8 mouse cellular contexts compared by ENCODE assay signal in genomic region chr1:53784721-53785418, GRCm38 (mm10). TPM values are rescaled to one million over a fixed set of nuclear protein-coding genes. Genes with fewer than 3 reads are reported as not detected.
DNase-seq lines count a peak whose midpoint lies in the region; ATAC-seq and TF ChIP-seq lines count a peak whose summit lies in the region.

Gene Stk17b (minus strand): TSS chr1:53785224.

- peak within 1 kb of the TSS; percentile 94 for H3K27ac ChIP-seq in heart, embryonic 13.5 days (replicated peaks)
- H3K27ac ChIP-seq in liver, embryonic 14.5 days = peak within 1 kb of the TSS; percentile 92
- H3K27ac ChIP-seq in neural tube, embryonic 11.5 days (ENCODE audit: low read depth, low read length) = 0 out of 2 replicates have a peak within 1 kb of the TSS, but pooled peaks have one; percentile 49
- H3K27ac ChIP-seq in stomach, postnatal 0 days (replicated peaks) = peak within 1 kb of the TSS; percentile 93

- no peaks in the 10 kb centered on the region for H3K27me3 ChIP-seq in heart, embryonic 13.5 days (replicated peaks)
- no peaks in the 10 kb centered on the region for H3K27me3 ChIP-seq in liver, embryonic 14.5 days (ENCODE audit: control insufficient read depth, insufficient read depth, low read length)
- no peaks in the 10 kb centered on the region for H3K27me3 ChIP-seq in neural tube, embryonic 11.5 days (ENCODE audit: control insufficient read depth, insufficient read depth, low read length)
- H3K27me3 ChIP-seq in stomach, postnatal 0 days (ENCODE audit: control insufficient read depth, insufficient read depth, low read length) = no peaks in the 10 kb centered on the region

- H3K4me1 ChIP-seq in heart, embryonic 13.5 days = peaks cover 5% of the 10 kb centered on the region
- peaks cover 2 to 3% of the 10 kb centered on the region in 2 experiments; a peak in 2 of 4 replicates for H3K4me1 ChIP-seq in liver, embryonic 14.5 days (replicated peaks; ENCODE audit: control insufficient read depth in 2 of 2, insufficient read depth in 2 of 2, low read length in 1 of 2)
- no peaks in the 10 kb centered on the region for H3K4me1 ChIP-seq in neural tube, embryonic 11.5 days (ENCODE audit: control insufficient read depth, insufficient read depth, low read length)
- no peaks in the 10 kb centered on the region for H3K4me1 ChIP-seq in stomach, postnatal 0 days (replicated peaks; ENCODE audit: control insufficient read depth, insufficient read depth)

- peak within 1 kb of the TSS; percentile 95 for H3K9ac ChIP-seq in heart, embryonic 13.5 days
- H3K9ac ChIP-seq in liver, embryonic 14.5 days (replicated peaks) = peak within 1 kb of the TSS; percentile 99
- peak within 1 kb of the TSS; percentile 78 for H3K9ac ChIP-seq in neural tube, embryonic 11.5 days (ENCODE audit: low read length)
- peak within 1 kb of the TSS; percentile 93 for H3K9ac ChIP-seq in stomach, postnatal 0 days (ENCODE audit: low read length)

- WGBS in heart, embryonic 13.5 days = under 1% methylated on average over 69 of the region's 81 CpGs
- WGBS in liver, embryonic 14.5 days (ENCODE audit: insufficient replicate concordance) = under 1% methylated on average over 67 of the region's 81 CpGs
- under 1% methylated on average over 81 of the region's 81 CpGs for whole genome bisulfite sequencing in neural tube, embryonic 11.5 days
- under 1% methylated on average over 69 of the region's 81 CpGs for WGBS in stomach, postnatal 0 days

- no peaks in the 10 kb centered on the region for H3K36me3 ChIP-seq in heart, embryonic 13.5 days
- no peaks in the 10 kb centered on the region for H3K36me3 ChIP-seq in liver, embryonic 14.5 days (replicated peaks; ENCODE audit: control insufficient read depth, insufficient read depth, low read depth)
- H3K36me3 ChIP-seq in neural tube, embryonic 11.5 days (ENCODE audit: control insufficient read depth, insufficient read depth, low read length) = no peaks in the 10 kb centered on the region
- H3K36me3 ChIP-seq in stomach, postnatal 0 days (ENCODE audit: control insufficient read depth, insufficient read depth, low read length) = no peaks in the 10 kb centered on the region

- peak within 1 kb of the TSS; percentile 83 for H3K4me2 ChIP-seq in heart, embryonic 13.5 days
- peak within 1 kb of the TSS; percentile 72 for H3K4me2 ChIP-seq in liver, embryonic 14.5 days (ENCODE audit: low read depth)
- H3K4me2 ChIP-seq in neural tube, embryonic 11.5 days (ENCODE audit: low read depth) = peak within 1 kb of the TSS; percentile 74
- H3K4me2 ChIP-seq in stomach, postnatal 0 days (replicated peaks; ENCODE audit: low read depth) = peak within 1 kb of the TSS; percentile 77

- peak; percentile 97 for DNase-seq in CD4-positive, CD25-positive, alpha-beta regulatory T cell, adult 2 months (ENCODE audit: low read depth, low spot score)
- DNase-seq in brain, embryonic 18.5 days (ENCODE audit: low read depth, low spot score) = peak; percentile 50
- peak; percentile 98 for DNase-seq in kidney, postnatal 10 days
- peak; percentile 88 to 91 (median 90) for DNase-seq in liver, embryonic 14.5 days (ENCODE audit: low read depth in 3 of 3, low spot score in 3 of 3)
- peak; percentile 92 for DNase-seq in neural tube, embryonic 11.5 days (ENCODE audit: low spot score)
- DNase-seq in stomach, postnatal 0 days (ENCODE audit: low spot score) = peak; percentile 97

- H3K4me3 ChIP-seq in heart, embryonic 13.5 days = peak within 1 kb of the TSS; percentile 94
- H3K4me3 ChIP-seq in liver, embryonic 14.5 days (ENCODE audit: insufficient read depth in 1 of 2, low read depth in 2 of 2, low read length in 2 of 2) = peak within 1 kb of the TSS; percentile 94 to 99
- peak within 1 kb of the TSS; percentile 84 for H3K4me3 ChIP-seq in neural tube, embryonic 11.5 days (ENCODE audit: low read depth, low read length)
- peak within 1 kb of the TSS; percentile 97 for H3K4me3 ChIP-seq in stomach, postnatal 0 days (ENCODE audit: low read depth, low read length)

- no peak for TF ChIP-seq CTCF in liver, embryonic 14.5 days (IDR thresholded peaks at IDR 0.05; ENCODE audit: low read depth)
- TF ChIP-seq CTCF in stomach, postnatal 0 days (IDR thresholded peaks at IDR 0.05; ENCODE audit: low read depth) = peak; percentile 21; the same call in 1 of the 2 replicates

- ATAC-seq in erythroid progenitor cell, adult 5-6 weeks (replicated peaks; ENCODE audit: low FRiP score, poor library complexity, severe bottlenecking) = peak; percentile 91
- peak; percentile 96 for ATAC-seq in heart, embryonic 13.5 days (ENCODE audit: extremely low read depth, insufficient number of reproducible peaks, low FRiP score, low TSS enrichment)
- peak; percentile 95 for ATAC-seq in liver, embryonic 14.5 days (ENCODE audit: insufficient read depth)
- peak; percentile 98 for ATAC-seq in neural tube, embryonic 11.5 days (ENCODE audit: insufficient read depth, low FRiP score, low TSS enrichment)
- peak; percentile 99 for ATAC-seq in stomach, postnatal 0 days (ENCODE audit: low FRiP score, low TSS enrichment)

- no peak for TF ChIP-seq EP300 in liver, embryonic 14.5 days (IDR thresholded peaks at IDR 0.05; ENCODE audit: low read depth)
- TF ChIP-seq EP300 in stomach, postnatal 0 days (optimal IDR thresholded peaks at IDR 0.05) = no peak

- H3K9me3 ChIP-seq in heart, embryonic 13.5 days = no peaks in the 10 kb centered on the region
- H3K9me3 ChIP-seq in liver, embryonic 14.5 days (ENCODE audit: control insufficient read depth, low read length) = no peaks in the 10 kb centered on the region
- H3K9me3 ChIP-seq in neural tube, embryonic 11.5 days (ENCODE audit: control insufficient read depth, low read length) = no peaks in the 10 kb centered on the region
- no peaks in the 10 kb centered on the region for H3K9me3 ChIP-seq in stomach, postnatal 0 days (ENCODE audit: control insufficient read depth, low read length)

RNA-seq across cellular contexts. Expression of gene Stk17b, which starts in this region (rescaled TPM):
- 62.7 and 91.0 TPM in 2 replicates for total RNA-seq in erythroid progenitor cell, adult 5-6 weeks (2015; ENCODE audit: low replicate concordance)
- 52.5 and 61.0 TPM in 2 replicates for total RNA-seq in erythroid progenitor cell, adult 5-6 weeks (2017; ENCODE audit: low replicate concordance)
- polyA plus RNA-seq in heart, embryonic 13.5 days (2015; fragmentation: Nextera tagmentation; extraction: Ambion mirVana) = 14.4 and 15.5 TPM in 2 replicates
- 3.9 and 6.8 TPM in 2 replicates for polyA plus RNA-seq in liver, embryonic 14.5 days (2012; rRNA removed)
- polyA plus RNA-seq in liver, embryonic 14.5 days (2014; fragmentation: Nextera tagmentation; extraction: Ambion mirVana) = 19.8 and 21.8 TPM in 2 replicates
- 12.6 and 16.2 TPM in 2 replicates for polyA plus RNA-seq in neural tube, embryonic 11.5 days (2014; fragmentation: Nextera tagmentation; extraction: Ambion mirVana)
- polyA plus RNA-seq in stomach, postnatal 0 days (2015; fragmentation: Nextera tagmentation; extraction: Ambion mirVana) = 12.8 and 14.6 TPM in 2 replicates

Comparison
In these comparisons a context has a peak if more than half of its experiments do, and no peak if none do; other contexts are left out.
1. Peak in every context shown above with its lines: DNase-seq, ATAC-seq, H3K4me3 ChIP-seq and H3K27ac ChIP-seq.